Mouse (Mus musculus): ENCODE measurements around the gene Arl3. TPM values are rescaled to one million over a fixed set of nuclear protein-coding genes. Genes with fewer than 3 reads are reported as not detected.

Arl3 gene
- polyA plus RNA-seq, 1 experiment from 2014 or later, result 83.7 TPM

GRCm38 (mm10) chr19:46499836-46500580 lies 73.0 kb downstream of the Arl3 start:
- ATAC-seq (ENCODE audit: low read depth), result peak; percentile 84
- 1% methylated on average over 30 of the region's 52 CpGs for WGBS

GRCm38 (mm10) chr19:46499539-46499835 lies 73.5 kb downstream of the Arl3 start:
- no peaks in the 10 kb centered on the region for H3K36me3 ChIP-seq (ENCODE audit: control insufficient read depth, insufficient read depth, low read length)
- H3K9ac ChIP-seq (ENCODE audit: low read depth, low read length), result no peak overlapping the region; the same call in 1 of the 2 replicates
- no peaks in the 10 kb centered on the region for H3K9me3 ChIP-seq (ENCODE audit: control insufficient read depth, low read length)
- peaks cover 2% of the 10 kb centered on the region for H3K4me1 ChIP-seq (ENCODE audit: control insufficient read depth, insufficient read depth, low read length)
- no peaks in the 10 kb centered on the region for H3K27me3 ChIP-seq (replicated peaks; ENCODE audit: control insufficient read depth, insufficient read depth, low read length)
- H3K27ac ChIP-seq (replicated peaks; ENCODE audit: low read depth, low read length), result peak overlapping the region; percentile 79
- 4% methylated on average over 3 of the region's 3 CpGs for WGBS
- H3K4me2 ChIP-seq (ENCODE audit: low read depth, low read length), result peak overlapping the region; percentile 97
- ATAC-seq (ENCODE audit: low read depth) (no peak), DNase-seq (ENCODE audit: low spot score) (no peak)
- H3K4me3 ChIP-seq (ENCODE audit: low read depth, low read length), result peak overlapping the region; percentile 68

More at GRCm38 (mm10) chr19:46499836-46500580, 73.0 kb downstream of the Arl3 start:
- peaks cover 1% of the 10 kb centered on the region for H3K36me3 ChIP-seq (ENCODE audit: control insufficient read depth, insufficient read depth, low read length)
- peak overlapping the region; percentile 99 for H3K27ac ChIP-seq (replicated peaks; ENCODE audit: low read depth, low read length)
- peak overlapping the region; percentile 81 for H3K9ac ChIP-seq (ENCODE audit: low read depth, low read length)
- peak; percentile 100 for DNase-seq (ENCODE audit: low spot score)
- H3K4me3 ChIP-seq (ENCODE audit: low read depth, low read length), result peak overlapping the region; percentile 68
- peak overlapping the region; percentile 97 for H3K4me2 ChIP-seq (ENCODE audit: low read depth, low read length)
- H3K27me3 ChIP-seq (replicated peaks; ENCODE audit: control insufficient read depth, insufficient read depth, low read length), result no peaks in the 10 kb centered on the region
- H3K9me3 ChIP-seq (ENCODE audit: control insufficient read depth, low read length), result no peaks in the 10 kb centered on the region
- peaks cover 7% of the 10 kb centered on the region for H3K4me1 ChIP-seq (ENCODE audit: control insufficient read depth, insufficient read depth, low read length)

DNA sequence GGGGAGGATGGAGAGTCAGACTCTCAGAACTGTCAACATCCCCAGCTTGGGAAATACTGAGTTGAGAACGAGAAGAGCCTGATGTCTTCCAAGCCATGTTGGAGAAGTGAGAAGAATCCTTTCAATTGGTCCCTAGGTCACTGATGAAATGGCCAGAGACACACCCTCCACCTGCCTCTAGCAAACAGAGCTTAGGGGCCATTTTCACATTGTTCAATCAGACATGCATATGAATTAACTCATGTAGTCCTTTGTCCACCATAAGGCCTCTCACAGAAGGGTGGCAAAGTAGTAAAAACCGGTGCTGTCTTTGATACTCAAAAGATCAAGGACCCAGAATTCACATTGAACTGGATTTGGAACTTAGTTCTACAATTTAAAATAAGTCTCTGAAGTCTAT lies 75.8 kb downstream of the Arl3 start:
- DNase-seq (ENCODE audit: low spot score), result no peak
- no peak for ATAC-seq (ENCODE audit: low read depth)
- no peak overlapping the region for H3K4me3 ChIP-seq (ENCODE audit: low read depth, low read length)
- no peaks in the 10 kb centered on the region for H3K4me1 ChIP-seq (ENCODE audit: control insufficient read depth, insufficient read depth, low read length)
- no peak overlapping the region for H3K27ac ChIP-seq (replicated peaks; ENCODE audit: low read depth, low read length)
- no peaks in the 10 kb centered on the region for H3K27me3 ChIP-seq (replicated peaks; ENCODE audit: control insufficient read depth, insufficient read depth, low read length)
- no peaks in the 10 kb centered on the region for H3K36me3 ChIP-seq (ENCODE audit: control insufficient read depth, insufficient read depth, low read length)
- H3K4me2 ChIP-seq (ENCODE audit: low read depth, low read length), result no peak overlapping the region
- H3K9me3 ChIP-seq (ENCODE audit: control insufficient read depth, low read length), result no peaks in the 10 kb centered on the region
- H3K9ac ChIP-seq (ENCODE audit: low read depth, low read length), result no peak overlapping the region
- 70% methylated on average over 2 of the region's 2 CpGs for WGBS

DNA sequence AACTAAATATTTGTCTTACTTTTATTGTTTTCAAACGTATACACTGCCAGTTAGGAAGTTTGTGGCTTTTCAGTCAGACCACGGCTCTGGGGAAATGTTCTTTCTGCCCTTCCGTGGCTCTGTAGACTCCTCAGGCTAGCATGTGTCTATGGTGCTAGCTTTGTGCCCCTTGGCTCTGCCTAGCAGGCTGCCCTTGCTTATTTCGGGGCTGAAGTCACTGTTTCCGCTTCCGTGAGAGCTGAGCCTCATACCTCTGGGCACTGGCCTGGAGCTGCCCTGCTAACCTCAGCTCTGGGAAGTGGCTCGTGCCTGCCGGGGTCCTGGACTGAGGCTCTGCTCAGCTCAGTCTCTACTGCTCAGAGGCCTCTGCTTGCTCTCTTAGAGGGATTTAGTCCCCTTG lies 77.9 kb downstream of the Arl3 start:
- Histone ChIP-seq H3K27me3 (replicated peaks; ENCODE audit: control insufficient read depth, insufficient read depth, low read length) (no peaks in the 10 kb centered on the region), H3K27ac (replicated peaks; ENCODE audit: low read depth, low read length) (no peak overlapping the region), H3K4me1 (ENCODE audit: control insufficient read depth, insufficient read depth, low read length) (no peaks in the 10 kb centered on the region), H3K4me3 (ENCODE audit: low read depth, low read length) (no peak overlapping the region), H3K9me3 (ENCODE audit: control insufficient read depth, low read length) (no peaks in the 10 kb centered on the region), H3K36me3 (ENCODE audit: control insufficient read depth, insufficient read depth, low read length) (no peaks in the 10 kb centered on the region), H3K4me2 (ENCODE audit: low read depth, low read length) (no peak overlapping the region), H3K9ac (ENCODE audit: low read depth, low read length) (no peak overlapping the region)
- 73% methylated on average over 8 of the region's 8 CpGs for WGBS
- no peak for ATAC-seq (ENCODE audit: low read depth)
- no peak for DNase-seq (ENCODE audit: low spot score)

GRCm38 (mm10) chr19:46490634-46491033 lies 82.4 kb downstream of the Arl3 start:
- Histone ChIP-seq H3K4me3 (ENCODE audit: low read depth, low read length) (no peak overlapping the region), H3K9ac (ENCODE audit: low read depth, low read length) (no peak overlapping the region), H3K9me3 (ENCODE audit: control insufficient read depth, low read length) (no peaks in the 10 kb centered on the region), H3K27me3 (replicated peaks; ENCODE audit: control insufficient read depth, insufficient read depth, low read length) (no peaks in the 10 kb centered on the region), H3K36me3 (ENCODE audit: control insufficient read depth, insufficient read depth, low read length) (peaks cover 23% of the 10 kb centered on the region), H3K4me2 (ENCODE audit: low read depth, low read length) (no peak overlapping the region), H3K4me1 (ENCODE audit: control insufficient read depth, insufficient read depth, low read length) (no peaks in the 10 kb centered on the region), H3K27ac (replicated peaks; ENCODE audit: low read depth, low read length) (no peak overlapping the region)
- WGBS, result 5% methylated on average over 2 of the region's 2 CpGs
- DNase-seq (ENCODE audit: low spot score) (no peak), ATAC-seq (ENCODE audit: low read depth) (peak; percentile 64; the same call in 1 of the 2 replicates)

- no peaks in the 10 kb centered on the region for H3K4me1 ChIP-seq (ENCODE audit: control insufficient read depth, insufficient read depth, low read length)
- no peaks in the 10 kb centered on the region for H3K9me3 ChIP-seq (ENCODE audit: control insufficient read depth, low read length)
- H3K9ac ChIP-seq (ENCODE audit: low read depth, low read length), result no peak overlapping the region
- WGBS, result 93% methylated on average over 1 of the region's 1 CpGs
- ATAC-seq (ENCODE audit: low read depth), result no peak
- no peaks in the 10 kb centered on the region for H3K27me3 ChIP-seq (replicated peaks; ENCODE audit: control insufficient read depth, insufficient read depth, low read length)
- H3K27ac ChIP-seq (replicated peaks; ENCODE audit: low read depth, low read length), result no peak overlapping the region
- H3K4me3 ChIP-seq (ENCODE audit: low read depth, low read length), result no peak overlapping the region
- H3K36me3 ChIP-seq (ENCODE audit: control insufficient read depth, insufficient read depth, low read length), result peaks cover 35% of the 10 kb centered on the region
- H3K4me2 ChIP-seq (ENCODE audit: low read depth, low read length), result no peak overlapping the region
- DNase-seq (ENCODE audit: low spot score), result no peak
Observed at GRCm38 (mm10) chr19:46489448-46489847, 83.5 kb downstream of the Arl3 start.

- Histone ChIP-seq H3K9me3 (ENCODE audit: control insufficient read depth, low read length) (no peaks in the 10 kb centered on the region), H3K36me3 (ENCODE audit: control insufficient read depth, insufficient read depth, low read length) (peaks cover 43% of the 10 kb centered on the region), H3K27me3 (replicated peaks; ENCODE audit: control insufficient read depth, insufficient read depth, low read length) (no peaks in the 10 kb centered on the region), H3K4me3 (ENCODE audit: low read depth, low read length) (no peak overlapping the region), H3K27ac (replicated peaks; ENCODE audit: low read depth, low read length) (no peak overlapping the region), H3K4me2 (ENCODE audit: low read depth, low read length) (no peak overlapping the region), H3K4me1 (ENCODE audit: control insufficient read depth, insufficient read depth, low read length) (peaks cover 10% of the 10 kb centered on the region; the same call in 1 of the 2 replicates), H3K9ac (ENCODE audit: low read depth, low read length) (no peak overlapping the region)
- WGBS, result 71% methylated on average over 2 of the region's 2 CpGs
- DNase-seq (ENCODE audit: low spot score) (no peak), ATAC-seq (ENCODE audit: low read depth) (no peak)
Observed at GRCm38 (mm10) chr19:46486709-46487108, 86.3 kb downstream of the Arl3 start.

DNA sequence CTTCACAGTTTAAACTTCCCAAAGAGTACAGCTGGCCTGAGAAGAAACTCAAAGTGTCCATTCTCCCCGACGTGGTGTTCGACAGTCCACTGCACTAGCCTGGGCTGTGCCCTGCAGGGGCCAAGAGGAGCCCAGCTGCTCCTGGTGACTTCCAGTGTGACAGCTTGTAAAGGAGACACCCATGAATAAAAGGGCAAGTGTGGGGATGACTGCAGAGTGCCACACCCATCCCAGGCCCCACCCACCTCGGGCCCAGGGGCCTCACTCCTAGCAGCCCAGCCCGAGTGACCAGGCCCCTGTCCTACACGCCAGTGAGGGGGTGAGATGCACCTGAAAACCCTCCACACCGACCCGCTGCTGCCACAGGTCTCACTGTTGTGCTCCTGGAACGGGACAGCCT lies 87.2 kb downstream of the Arl3 start:
- DNase-seq (ENCODE audit: low spot score), result no peak
- Histone ChIP-seq H3K4me2 (ENCODE audit: low read depth, low read length) (no peak overlapping the region), H3K4me3 (ENCODE audit: low read depth, low read length) (no peak overlapping the region), H3K9me3 (ENCODE audit: control insufficient read depth, low read length) (no peaks in the 10 kb centered on the region), H3K36me3 (ENCODE audit: control insufficient read depth, insufficient read depth, low read length) (peaks cover 44% of the 10 kb centered on the region), H3K27me3 (replicated peaks; ENCODE audit: control insufficient read depth, insufficient read depth, low read length) (no peaks in the 10 kb centered on the region), H3K9ac (ENCODE audit: low read depth, low read length) (no peak overlapping the region), H3K4me1 (ENCODE audit: control insufficient read depth, insufficient read depth, low read length) (peaks cover 15% of the 10 kb centered on the region; the same call in 1 of the 2 replicates), H3K27ac (replicated peaks; ENCODE audit: low read depth, low read length) (no peak overlapping the region)
- no peak for ATAC-seq (ENCODE audit: low read depth)
- WGBS, result 81% methylated on average over 9 of the region's 9 CpGs

DNA sequence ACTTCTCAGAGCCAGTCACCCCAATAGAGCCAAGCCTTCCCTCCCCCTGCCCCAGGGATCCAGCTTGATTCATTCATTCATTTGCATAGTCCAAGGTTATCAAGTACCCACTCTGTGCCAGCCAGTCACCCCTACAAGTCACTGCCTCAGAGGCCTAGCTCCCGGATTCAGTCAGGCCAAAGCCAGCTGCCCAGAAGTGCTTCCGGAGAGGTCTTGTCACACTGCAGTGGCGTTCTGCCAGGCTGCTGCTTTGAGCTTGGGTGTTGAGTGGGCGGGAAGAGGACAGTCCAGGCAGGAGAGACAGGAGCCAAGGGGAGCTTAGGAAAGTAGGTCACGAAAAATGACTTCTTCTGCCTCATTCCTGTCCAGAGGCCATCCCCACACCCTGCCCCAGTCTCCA lies 88.5 kb downstream of the Arl3 start:
- peaks cover 15% of the 10 kb centered on the region; the same call in 1 of the 2 replicates for H3K4me1 ChIP-seq (ENCODE audit: control insufficient read depth, insufficient read depth, low read length)
- 64% methylated on average over 5 of the region's 5 CpGs for WGBS
- no peak overlapping the region for H3K9ac ChIP-seq (ENCODE audit: low read depth, low read length)
- H3K27me3 ChIP-seq (replicated peaks; ENCODE audit: control insufficient read depth, insufficient read depth, low read length), result no peaks in the 10 kb centered on the region
- peaks cover 57% of the 10 kb centered on the region for H3K36me3 ChIP-seq (ENCODE audit: control insufficient read depth, insufficient read depth, low read length)
- ATAC-seq (ENCODE audit: low read depth), result no peak
- no peak overlapping the region for H3K4me3 ChIP-seq (ENCODE audit: low read depth, low read length)
- peak overlapping the region; percentile 58 for H3K27ac ChIP-seq (replicated peaks; ENCODE audit: low read depth, low read length)
- H3K9me3 ChIP-seq (ENCODE audit: control insufficient read depth, low read length), result no peaks in the 10 kb centered on the region
- no peak for DNase-seq (ENCODE audit: low spot score)
- H3K4me2 ChIP-seq (ENCODE audit: low read depth, low read length), result no peak overlapping the region
